Mouse (Mus musculus) CH12.LX (cell line): ENCODE data around the gene Clasp2. TPM values are rescaled to one million over a fixed set of nuclear protein-coding genes. Genes with fewer than 3 reads are reported as not detected.
A peak's percentile ranks its signal among the peaks of the same experiment; 100 is the strongest.

Source experiments
- DNase-seq: peaks from one replicate; pipeline ENCODE4 v3.0.0-alpha.2; 2013; ENCODE audit errors: extremely low read depth
- H3K27ac ChIP-seq: 2 replicates; pipeline ENCODE4 v1.5.1; 2012; ENCODE audit warnings: low read depth, mild to moderate bottlenecking, control low read depth, moderate library complexity; ENCODE audit not compliant: insufficient read depth
- H3K27me3 ChIP-seq: replicated peaks from 2 replicates; pipeline ENCODE3; 2012; ENCODE audit warnings: inconsistent platforms
- H3K36me3 ChIP-seq, 2 experiments: replicated peaks in 1 of 2; 2 replicates each; pipeline versions ENCODE3 to v1.6.1; 2012; ENCODE audit warnings: inconsistent platforms in 1 of 2, low read length in 1 of 2, mild to moderate bottlenecking in 1 of 2, mixed read lengths in 1 of 2, moderate library complexity in 1 of 2; ENCODE audit not compliant: control insufficient read depth in 1 of 2, insufficient read depth in 1 of 2
- H3K4me1 ChIP-seq, 2 experiments: 2 replicates each; pipeline ENCODE4 v1.6.1; 2012; ENCODE audit warnings: inconsistent platforms in 1 of 2, moderate library complexity in 1 of 2; ENCODE audit not compliant: insufficient read depth in 2 of 2, control insufficient read depth in 1 of 2
- H3K4me2 ChIP-seq: 2 replicates; pipeline ENCODE4 v1.6.1; 2012; ENCODE audit warnings: low read depth, mild to moderate bottlenecking, control low read depth; ENCODE audit not compliant: poor library complexity, insufficient read depth, severe bottlenecking
- H3K4me3 ChIP-seq, 3 experiments: fragments of 150-350 bp in 1 of 3; sonication (generic) in 1 of 3; replicated peaks in 1 of 3; 2 replicates each; pipeline versions ENCODE3 to v1.5.1; 2011 to 2012; ENCODE audit warnings: low read depth in 2 of 3, low read length in 2 of 3, mild to moderate bottlenecking in 2 of 3, moderate library complexity in 2 of 3, control low read depth in 1 of 3, improper control_type of control experiment in 1 of 3, inconsistent platforms in 1 of 3, mixed read lengths in 1 of 3; ENCODE audit not compliant: poor library complexity in 1 of 3
- H3K79me2 ChIP-seq: replicated peaks from 2 replicates; pipeline ENCODE4 v1.6.1; 2012; ENCODE audit warnings: mild to moderate bottlenecking, moderate library complexity; ENCODE audit not compliant: control insufficient read depth, poor library complexity, insufficient read depth, severe bottlenecking; ENCODE audit errors: extremely low read depth
- H3K9ac ChIP-seq: 2 replicates; pipeline ENCODE4 v1.6.1; 2012; ENCODE audit warnings: low read depth, mild to moderate bottlenecking, control low read depth, moderate library complexity; ENCODE audit not compliant: insufficient read depth
- H3K9me3 ChIP-seq: replicated peaks from 2 replicates; pipeline ENCODE3; 2012; ENCODE audit warnings: low read length, inconsistent platforms, mixed read lengths
- CHD2 ChIP-seq: IDR thresholded peaks from 2 replicates; pipeline ENCODE4 v1.6.1; 2011; ENCODE audit warnings: low read length, improper control_type of control experiment
- CTCF ChIP-seq, 2 experiments: IDR thresholded peaks in 1 of 2; conservative IDR thresholded peaks in 1 of 2; 2 replicates each; pipeline ENCODE4 v1.5.1; 2011 to 2012; ENCODE audit warnings: low read depth in 2 of 2, low read length in 2 of 2, improper control_type of control experiment in 1 of 2, inconsistent platforms in 1 of 2, mild to moderate bottlenecking in 1 of 2, moderate library complexity in 1 of 2
- E2F4 ChIP-seq: IDR thresholded peaks from 2 replicates; pipeline ENCODE4 v1.6.1; 2011; ENCODE audit warnings: low read depth, low read length, improper control_type of control experiment; ENCODE audit not compliant: insufficient replicate concordance
- EP300 ChIP-seq: IDR thresholded peaks from 2 replicates; pipeline ENCODE4 v1.6.1; 2011; ENCODE audit warnings: low read length, improper control_type of control experiment
- JUND ChIP-seq: conservative IDR thresholded peaks from 2 replicates; pipeline ENCODE4 v1.6.1; 2011; ENCODE audit warnings: low read depth, low read length, improper control_type of control experiment
- MAFK ChIP-seq: IDR thresholded peaks from 2 replicates; pipeline ENCODE4 v1.6.1; 2011; ENCODE audit warnings: low read length, improper control_type of control experiment; ENCODE audit not compliant: insufficient replicate concordance
- MAX ChIP-seq: IDR thresholded peaks from 2 replicates; pipeline ENCODE4 v1.6.1; 2011; ENCODE audit warnings: low read length, improper control_type of control experiment
- MEF2A ChIP-seq: IDR thresholded peaks from 2 replicates; pipeline ENCODE4 v1.6.1; 2014; ENCODE audit warnings: low read depth, mild to moderate bottlenecking, inconsistent platforms, low read length, improper control_type of control experiment, borderline replicate concordance
- MXI1 ChIP-seq: IDR thresholded peaks from 2 replicates; pipeline ENCODE4 v1.6.1; 2011; ENCODE audit warnings: mild to moderate bottlenecking, low read depth, low read length, improper control_type of control experiment
- NELFE ChIP-seq: IDR thresholded peaks from 2 replicates; pipeline ENCODE4 v1.6.1; 2011; ENCODE audit warnings: low read depth, low read length, improper control_type of control experiment
- NRF1 ChIP-seq: IDR thresholded peaks from 2 replicates; pipeline ENCODE4 v1.6.1; 2014; ENCODE audit warnings: low read depth, mild to moderate bottlenecking, inconsistent platforms, low read length, improper control_type of control experiment, moderate library complexity
- ZMIZ1 ChIP-seq: IDR thresholded peaks from 2 replicates; pipeline ENCODE4 v1.6.1; 2012; ENCODE audit warnings: low read depth, mild to moderate bottlenecking, inconsistent platforms, low read length, improper control_type of control experiment
- dilution Hi-C: fragments of 300-500 bp; cut with MboI; formaldehyde crosslinking; loops from 2 replicates; pipeline ENCODE4 v1.14.3; 2020; ENCODE audit warnings: low sequenced_read_pairs; ENCODE audit not compliant: extremely low pct_unique_long_range_greater_than_20kb, extremely low pct_ligation_motif_present
- in situ Hi-C: fragments of 300-500 bp; cut with MboI; formaldehyde crosslinking; loops from 3 replicates; pipeline ENCODE4 v1.14.3; 2019; ENCODE audit warnings: low sequenced_read_pairs, low pct_ligation_motif_present, low pct_unique_long_range_greater_than_20kb, mixed read lengths
- polyA plus RNA-seq: library from polyadenylated mRNA; unstranded; fragments of >175 nt; gene quantifications from 2 replicates; pipeline ENCODE4 v1.2.1, GENCODE M21; 2012; ENCODE audit warnings: low read depth; ENCODE audit not compliant: insufficient read length
- total RNA-seq, 2 experiments: library from RNA; depleted of rRNA; stranded (reverse); fragments of 300-350 nt in 1 of 2; fragments of >200 nt in 1 of 2; gene quantifications; 2 replicates each; pipeline ENCODE4 v1.2.3; 2012 to 2014

Gene Clasp2
- total and polyA plus RNA-seq, 3 experiments: 23.9 to 32.4 (median 27.0) TPM

DNA sequence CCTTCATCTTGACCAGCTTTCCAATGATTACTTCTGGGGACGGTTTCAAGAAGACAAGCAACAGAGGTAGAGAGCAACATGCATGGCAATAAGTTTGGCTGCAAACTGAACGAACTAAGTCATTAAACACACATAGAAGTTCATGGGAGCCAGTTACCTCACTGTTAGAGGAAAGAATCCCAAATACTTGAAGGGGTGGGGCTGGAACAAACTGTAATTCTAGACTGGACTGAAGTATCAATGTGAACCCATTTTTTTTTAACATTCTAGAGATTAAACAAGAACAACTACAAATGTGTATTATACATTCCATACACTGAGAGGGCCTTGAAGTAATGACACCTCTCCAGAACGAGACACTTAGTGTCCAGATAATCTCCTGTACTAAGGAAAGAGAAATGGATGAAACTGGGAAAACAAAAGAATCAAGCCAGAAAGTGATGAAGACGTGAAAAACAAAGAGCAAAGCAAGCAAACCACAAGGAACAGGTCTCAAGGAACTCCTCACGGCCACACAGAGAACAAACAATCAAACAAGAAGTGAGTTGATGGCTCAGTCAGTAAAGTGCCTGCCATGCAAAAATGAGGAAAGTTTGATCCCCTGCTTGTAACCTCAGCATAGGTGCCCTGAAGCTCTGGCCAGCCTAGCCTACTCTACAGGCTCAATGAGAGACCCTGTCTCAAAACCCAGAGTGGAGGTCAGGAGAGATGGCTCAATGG, 39.7 kb upstream of the Clasp2 start:
- no peak for TF ChIP-seq CHD2
- no peak for TF ChIP-seq MEF2A
- no peak for TF ChIP-seq EP300
- TF ChIP-seq NRF1: no peak
- no peak for TF ChIP-seq NELFE
- TF ChIP-seq JUND: no peak

DNA sequence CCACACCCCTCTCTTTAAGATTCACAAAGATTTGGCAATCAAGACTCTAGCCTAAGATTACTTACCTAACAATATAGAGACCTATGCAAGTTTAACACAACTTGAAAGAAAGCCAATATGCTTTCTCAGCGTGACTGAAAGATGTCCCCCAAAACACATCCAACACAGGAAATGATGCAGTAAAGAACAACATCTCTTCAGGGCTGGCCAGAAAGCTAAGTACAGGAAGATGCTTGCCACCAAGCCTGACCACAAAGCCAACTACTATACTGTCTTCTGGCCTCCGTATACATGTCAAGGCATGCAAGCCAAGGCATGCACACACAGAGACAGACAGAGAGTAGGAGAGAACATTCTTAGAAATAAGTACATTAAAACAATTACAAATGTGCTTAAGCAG, 35.2 kb upstream of the Clasp2 start:
- H3K36me3 ChIP-seq: peaks cover 0 to 40% of the 10 kb centered on the region in 2 experiments

More for the DNA sequence above, 39.7 kb upstream of the Clasp2 start:
- Histone ChIP-seq H3K27ac (no peak overlapping the region), H3K4me3 (no peak overlapping the region), H3K4me2 (no peak overlapping the region), H3K9me3 (no peaks in the 10 kb centered on the region), H3K4me1 (peaks cover 9 to 34% of the 10 kb centered on the region in 2 experiments; a peak in 3 of 4 replicates), H3K36me3 (peaks cover 7 to 66% of the 10 kb centered on the region in 2 experiments), H3K9ac (no peak overlapping the region), H3K79me2 (peaks cover 61% of the 10 kb centered on the region), H3K27me3 (no peaks in the 10 kb centered on the region)
- dilution Hi-C loops: no loop called here
- no peak for DNase-seq
- in situ Hi-C loops: no loop called here

DNA sequence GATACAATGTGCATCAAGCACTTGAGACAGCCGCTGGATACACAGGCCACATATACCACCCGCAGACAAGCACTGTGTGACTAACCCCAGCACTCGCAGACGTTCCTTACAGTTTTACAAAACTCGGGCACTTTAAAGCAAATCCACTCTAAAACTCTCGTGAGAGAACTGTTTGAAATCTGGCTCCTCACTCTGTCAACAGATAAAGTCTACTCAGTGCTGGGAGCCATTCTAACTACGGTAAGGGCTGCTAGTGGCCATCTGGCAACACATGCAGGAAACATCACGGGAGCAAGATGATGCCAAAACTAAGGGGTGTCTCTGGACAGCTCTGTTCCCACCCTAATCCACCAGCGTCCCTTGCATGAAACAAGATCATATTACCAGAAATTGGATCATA, 34.4 kb upstream of the Clasp2 start:
- in situ Hi-C loops: no loop called here
- no peak for TF ChIP-seq MAFK
- TF ChIP-seq MXI1: 0 out of 2 replicates have a peak, but pooled peaks have one; percentile 29
- TF ChIP-seq CTCF (conservative IDR thresholded peaks at IDR 0.05 in 1 of 2, IDR thresholded peaks at IDR 0.05 in 1 of 2; ENCODE audit: low read depth in 2 of 2, low read length in 2 of 2): no peak
- TF ChIP-seq E2F4: no peak

More for the DNA sequence above, 35.2 kb upstream of the Clasp2 start:
- Histone ChIP-seq H3K79me2 (peaks cover 63% of the 10 kb centered on the region), H3K27ac (peak overlapping the region; percentile 32; the same call in 1 of the 2 replicates), H3K4me3 (peak overlapping the region; percentile 89 to 96 (median 92)), H3K4me2 (peak overlapping the region; percentile 91), H3K9me3 (no peaks in the 10 kb centered on the region), H3K27me3 (peaks cover 2% of the 10 kb centered on the region), H3K4me1 (peaks cover 9 to 44% of the 10 kb centered on the region in 2 experiments; a peak in 3 of 4 replicates), H3K9ac (peak overlapping the region; percentile 93)
- DNase-seq: peak; percentile 6
- dilution Hi-C loops: no loop called here
- TF ChIP-seq MAX (no peak), ZMIZ1 (no peak), CTCF (conservative IDR thresholded peaks at IDR 0.05 in 1 of 2, IDR thresholded peaks at IDR 0.05 in 1 of 2; ENCODE audit: low read depth in 2 of 2, low read length in 2 of 2) (no peak)
- in situ Hi-C loops: no loop called here

More for the DNA sequence above, 34.4 kb upstream of the Clasp2 start:
- DNase-seq: peak; percentile 3
- Histone ChIP-seq H3K4me1 (peaks cover 9 to 43% of the 10 kb centered on the region in 2 experiments; a peak in 3 of 4 replicates), H3K9ac (peak overlapping the region; percentile 93), H3K36me3 (peaks cover 0 to 34% of the 10 kb centered on the region in 2 experiments), H3K9me3 (no peaks in the 10 kb centered on the region), H3K79me2 (peaks cover 58% of the 10 kb centered on the region), H3K4me3 (peak overlapping the region; percentile 89 to 96 (median 92)), H3K27me3 (peaks cover 2% of the 10 kb centered on the region), H3K27ac (no peak overlapping the region), H3K4me2 (peak overlapping the region; percentile 91)
- dilution Hi-C loops: no loop called here
